Mouse (Mus musculus): ENCODE measurements around the gene Xpr1. TPM values are rescaled to one million over a fixed set of nuclear protein-coding genes. Genes with fewer than 3 reads are reported as not detected.

Gene Xpr1
- polyA plus RNA-seq, 2 experiments, result 2.4 to 4.2 TPM

DNA sequence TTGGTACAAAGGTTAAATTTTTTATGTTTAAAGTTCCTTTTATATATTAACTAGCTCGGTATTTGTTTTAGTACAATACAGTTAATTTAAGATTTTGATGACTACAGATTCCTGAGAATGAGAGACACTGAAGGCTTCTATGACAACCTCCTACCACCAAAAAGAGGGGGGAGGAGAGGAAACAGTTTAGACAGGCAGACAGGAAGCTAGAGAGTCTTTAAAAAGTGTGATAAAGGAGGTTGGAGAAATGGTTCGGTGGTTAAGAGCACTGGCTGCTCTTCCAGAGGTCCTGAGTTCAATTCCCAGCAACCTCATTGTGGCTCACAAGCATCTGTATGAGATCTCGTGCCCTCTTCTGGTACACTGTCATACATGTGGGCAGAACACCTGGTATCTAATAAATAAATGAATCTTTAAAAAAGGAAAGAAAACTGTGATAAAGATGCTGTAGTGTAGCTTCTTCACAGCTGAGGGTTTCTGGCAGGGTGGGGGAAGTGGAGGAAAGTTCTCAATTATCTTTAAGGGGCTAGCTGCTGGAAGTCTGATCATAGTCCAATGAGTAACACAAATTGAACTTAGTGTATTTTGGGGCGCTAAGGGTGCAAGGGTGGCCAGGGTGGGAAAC, 55.6 kb downstream of the Xpr1 start:
- H3K9me3 ChIP-seq (ENCODE audit: control insufficient read depth, low read length), result no peaks in the 10 kb centered on the region
- no peaks in the 10 kb centered on the region for H3K27me3 ChIP-seq (ENCODE audit: control insufficient read depth, insufficient read depth, low read length)
- ATAC-seq (ENCODE audit: insufficient read depth), result no peak; the same call in 1 of the 2 replicates
- no peak overlapping the region for H3K27ac ChIP-seq
- peaks cover 0 to 4% of the 10 kb centered on the region in 2 experiments; a peak in 2 of 4 replicates for H3K4me1 ChIP-seq (replicated peaks; ENCODE audit: control insufficient read depth in 2 of 2, insufficient read depth in 2 of 2, low read length in 1 of 2)
- no peak for TF ChIP-seq CTCF (IDR thresholded peaks at IDR 0.05; ENCODE audit: low read depth)
- TF ChIP-seq EP300 (IDR thresholded peaks at IDR 0.05; ENCODE audit: low read depth), result no peak
- no peak overlapping the region for H3K9ac ChIP-seq (replicated peaks)
- 34% methylated on average over 4 of the region's 4 CpGs for WGBS (ENCODE audit: insufficient replicate concordance)
- H3K4me2 ChIP-seq (ENCODE audit: low read depth), result no peak overlapping the region
- DNase-seq (ENCODE audit: low read depth in 3 of 3, low spot score in 3 of 3), result no peak
- no peak overlapping the region for H3K4me3 ChIP-seq (ENCODE audit: insufficient read depth in 1 of 2, low read depth in 2 of 2, low read length in 2 of 2)
- H3K36me3 ChIP-seq (replicated peaks; ENCODE audit: control insufficient read depth, insufficient read depth, low read depth), result no peaks in the 10 kb centered on the region

DNA sequence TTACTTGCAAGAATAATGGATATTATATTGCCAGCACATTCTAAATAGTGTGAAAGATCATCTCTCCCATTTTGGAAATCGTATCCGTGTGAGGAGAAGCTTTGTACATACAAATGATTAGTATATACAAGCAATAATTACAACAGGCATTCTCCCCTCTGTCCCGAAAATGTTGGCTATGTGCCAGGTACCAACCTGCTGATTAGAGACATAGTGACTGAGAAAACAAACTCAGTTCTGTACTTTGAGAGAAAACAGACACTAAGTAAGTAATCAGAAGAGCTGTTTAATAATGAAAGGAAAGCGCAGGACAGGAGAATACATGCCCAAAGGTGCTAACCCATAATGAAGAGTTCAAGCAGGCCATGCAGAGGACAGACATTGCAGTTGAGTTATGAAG, 64.1 kb downstream of the Xpr1 start:
- ATAC-seq (ENCODE audit: insufficient read depth) (no peak), DNase-seq (ENCODE audit: low read depth in 3 of 3, low spot score in 3 of 3) (no peak)
- WGBS (ENCODE audit: insufficient replicate concordance), result 68% methylated on average over 4 of the region's 4 CpGs
- Histone ChIP-seq H3K9ac (replicated peaks) (no peak overlapping the region), H3K27me3 (ENCODE audit: control insufficient read depth, insufficient read depth, low read length) (no peaks in the 10 kb centered on the region), H3K9me3 (ENCODE audit: control insufficient read depth, low read length) (no peaks in the 10 kb centered on the region), H3K4me1 (replicated peaks; ENCODE audit: control insufficient read depth in 2 of 2, insufficient read depth in 2 of 2, low read length in 1 of 2) (peaks cover 20 to 25% of the 10 kb centered on the region in 2 experiments), H3K36me3 (replicated peaks; ENCODE audit: control insufficient read depth, insufficient read depth, low read depth) (no peaks in the 10 kb centered on the region), H3K27ac (no peak overlapping the region), H3K4me2 (ENCODE audit: low read depth) (no peak overlapping the region), H3K4me3 (ENCODE audit: insufficient read depth in 1 of 2, low read depth in 2 of 2, low read length in 2 of 2) (no peak overlapping the region)
- no peak for TF ChIP-seq CTCF (IDR thresholded peaks at IDR 0.05; ENCODE audit: low read depth)
- no peak for TF ChIP-seq EP300 (IDR thresholded peaks at IDR 0.05; ENCODE audit: low read depth)

DNA sequence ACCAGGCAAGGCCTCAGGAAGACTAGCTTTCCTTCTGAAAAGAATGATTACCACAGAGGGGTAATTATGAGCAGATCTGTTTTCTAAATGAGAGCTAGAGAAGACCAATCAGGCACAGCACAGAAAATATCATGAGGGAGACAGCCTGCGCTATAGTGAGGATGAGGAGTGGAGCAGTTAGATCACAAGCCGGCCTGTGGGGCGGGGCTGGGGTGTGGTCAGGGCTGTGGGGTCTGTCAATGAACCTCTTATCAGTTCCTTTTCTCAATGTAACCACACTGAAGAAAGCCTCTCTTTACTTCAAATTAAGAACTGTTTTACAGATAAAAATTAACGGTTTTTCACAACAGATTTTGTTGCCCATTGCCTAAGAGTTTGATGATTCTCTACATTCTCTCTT, 65.7 kb downstream of the Xpr1 start:
- DNase-seq (ENCODE audit: low read depth in 3 of 3, low spot score in 3 of 3), result peak; percentile 70 to 76 (median 73)
- no peak for TF ChIP-seq CTCF (IDR thresholded peaks at IDR 0.05; ENCODE audit: low read depth)
- TF ChIP-seq EP300 (IDR thresholded peaks at IDR 0.05; ENCODE audit: low read depth), result peak; percentile 74
- H3K4me1 ChIP-seq (replicated peaks; ENCODE audit: control insufficient read depth in 2 of 2, insufficient read depth in 2 of 2, low read length in 1 of 2), result peaks cover 20 to 32% of the 10 kb centered on the region in 2 experiments
- no peaks in the 10 kb centered on the region for H3K27me3 ChIP-seq (ENCODE audit: control insufficient read depth, insufficient read depth, low read length)
- WGBS (ENCODE audit: insufficient replicate concordance), result 9% methylated on average over 4 of the region's 4 CpGs
- H3K36me3 ChIP-seq (replicated peaks; ENCODE audit: control insufficient read depth, insufficient read depth, low read depth), result no peaks in the 10 kb centered on the region
- no peaks in the 10 kb centered on the region for H3K9me3 ChIP-seq (ENCODE audit: control insufficient read depth, low read length)
- no peak overlapping the region for H3K4me3 ChIP-seq (ENCODE audit: insufficient read depth in 1 of 2, low read depth in 2 of 2, low read length in 2 of 2)
- H3K4me2 ChIP-seq (ENCODE audit: low read depth), result peak overlapping the region; percentile 49
- peak; percentile 98 for ATAC-seq (ENCODE audit: insufficient read depth)
- H3K9ac ChIP-seq (replicated peaks), result no peak overlapping the region
- peak overlapping the region; percentile 69 for H3K27ac ChIP-seq

DNA sequence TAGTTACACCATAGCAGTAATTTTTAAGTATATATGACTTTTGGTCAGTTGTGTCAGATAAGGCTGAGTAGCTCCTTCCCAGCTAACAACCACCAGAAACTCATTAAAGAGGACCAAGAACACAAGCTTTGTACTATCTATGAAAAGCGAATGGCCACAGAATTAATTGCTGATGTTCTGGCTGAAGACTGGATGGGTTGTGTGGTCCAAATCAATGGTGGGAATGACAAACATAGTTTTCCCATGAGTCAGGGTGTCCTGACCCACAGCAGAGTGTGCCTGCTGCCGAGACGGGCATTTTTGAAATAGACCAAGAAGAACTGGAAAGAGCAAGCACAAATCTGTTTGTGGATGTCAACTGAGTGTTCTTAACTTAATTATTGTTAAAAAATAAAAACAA, 68.7 kb downstream of the Xpr1 start:
- TF ChIP-seq EP300 (IDR thresholded peaks at IDR 0.05; ENCODE audit: low read depth) (no peak), CTCF (IDR thresholded peaks at IDR 0.05; ENCODE audit: low read depth) (no peak)
- H3K36me3 ChIP-seq (replicated peaks; ENCODE audit: control insufficient read depth, insufficient read depth, low read depth), result no peaks in the 10 kb centered on the region
- 77% methylated on average over 3 of the region's 3 CpGs for WGBS (ENCODE audit: insufficient replicate concordance)
- no peaks in the 10 kb centered on the region for H3K9me3 ChIP-seq (ENCODE audit: control insufficient read depth, low read length)
- no peak overlapping the region for H3K4me2 ChIP-seq (ENCODE audit: low read depth)
- no peak overlapping the region for H3K27ac ChIP-seq
- H3K4me3 ChIP-seq (ENCODE audit: insufficient read depth in 1 of 2, low read depth in 2 of 2, low read length in 2 of 2), result no peak overlapping the region
- H3K9ac ChIP-seq (replicated peaks), result no peak overlapping the region
- ATAC-seq (ENCODE audit: insufficient read depth), result no peak
- DNase-seq (ENCODE audit: low read depth in 3 of 3, low spot score in 3 of 3), result no peak
- H3K27me3 ChIP-seq (ENCODE audit: control insufficient read depth, insufficient read depth, low read length), result no peaks in the 10 kb centered on the region
- peaks cover 18 to 25% of the 10 kb centered on the region in 2 experiments for H3K4me1 ChIP-seq (replicated peaks; ENCODE audit: control insufficient read depth in 2 of 2, insufficient read depth in 2 of 2, low read length in 1 of 2)

DNA sequence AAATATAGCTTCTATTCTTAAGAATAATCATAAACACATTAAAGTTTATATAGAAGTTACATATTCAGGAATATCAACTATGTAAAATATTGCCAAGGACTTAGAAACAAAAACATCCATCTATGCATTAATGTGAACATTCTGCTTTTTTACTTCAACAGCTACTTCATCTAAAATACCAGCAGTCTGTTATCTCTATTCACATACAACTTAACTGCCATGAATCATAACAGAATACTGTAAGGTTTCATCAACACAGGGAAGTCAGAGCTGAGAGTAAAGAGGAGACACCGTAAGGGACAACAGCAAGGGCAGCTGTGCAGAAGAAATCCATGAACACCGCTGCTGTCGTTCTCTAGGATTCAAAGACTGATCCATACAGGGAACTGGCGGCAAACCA, 69.9 kb downstream of the Xpr1 start:
- H3K9ac ChIP-seq (replicated peaks), result no peak overlapping the region
- no peaks in the 10 kb centered on the region for H3K27me3 ChIP-seq (ENCODE audit: control insufficient read depth, insufficient read depth, low read length)
- DNase-seq (ENCODE audit: low read depth in 3 of 3, low spot score in 3 of 3), result peak in 2 of 3 experiments; percentile 17 to 34
- 25% methylated on average over 4 of the region's 4 CpGs for WGBS (ENCODE audit: insufficient replicate concordance)
- ATAC-seq (ENCODE audit: insufficient read depth), result no peak
- no peak overlapping the region for H3K4me3 ChIP-seq (ENCODE audit: insufficient read depth in 1 of 2, low read depth in 2 of 2, low read length in 2 of 2)
- no peaks in the 10 kb centered on the region for H3K9me3 ChIP-seq (ENCODE audit: control insufficient read depth, low read length)
- no peak overlapping the region for H3K27ac ChIP-seq
- peaks cover 13 to 22% of the 10 kb centered on the region in 2 experiments for H3K4me1 ChIP-seq (replicated peaks; ENCODE audit: control insufficient read depth in 2 of 2, insufficient read depth in 2 of 2, low read length in 1 of 2)
- H3K36me3 ChIP-seq (replicated peaks; ENCODE audit: control insufficient read depth, insufficient read depth, low read depth), result no peaks in the 10 kb centered on the region
- peak overlapping the region; percentile 21 for H3K4me2 ChIP-seq (ENCODE audit: low read depth)
- TF ChIP-seq EP300 (IDR thresholded peaks at IDR 0.05; ENCODE audit: low read depth) (peak; percentile 87), CTCF (IDR thresholded peaks at IDR 0.05; ENCODE audit: low read depth) (no peak)

All from liver, embryonic 14.5 days (tissue).